Mouse (Mus musculus) olfactory bulb, adult 2 months (tissue): ENCODE data around the gene Acrbp. TPM values are rescaled to one million over a fixed set of nuclear protein-coding genes. Genes with fewer than 3 reads are reported as not detected.
A peak's percentile ranks its signal among the peaks of the same experiment; 100 is the strongest.

Experiments
- H3K27ac ChIP-seq: fragments of 200-500 bp; 2 replicates; pipeline ENCODE4 v1.5.1; 2012; ENCODE audit warnings: low read depth, low read length; ENCODE audit not compliant: insufficient read depth
- H3K4me1 ChIP-seq: fragments of 200-500 bp; 2 replicates; pipeline ENCODE4 v1.6.1; 2012; ENCODE audit warnings: low read length; ENCODE audit not compliant: control insufficient read depth, insufficient read depth
- H3K4me3 ChIP-seq: fragments of 200-500 bp; 2 replicates; pipeline ENCODE4 v1.5.1; 2012; ENCODE audit warnings: mild to moderate bottlenecking, low read depth, low read length, moderate library complexity; ENCODE audit not compliant: insufficient read depth
- CTCF ChIP-seq: fragments of 200-500 bp; IDR thresholded peaks from 2 replicates; pipeline ENCODE4 v1.5.1; 2012; ENCODE audit warnings: low read depth, mild to moderate bottlenecking, low read length, moderate library complexity; ENCODE audit not compliant: insufficient read depth
- POLR2A ChIP-seq: fragments of 200-500 bp; IDR thresholded peaks from 2 replicates; pipeline ENCODE4 v1.6.1; 2012; ENCODE audit warnings: mild to moderate bottlenecking, low read depth, low read length, moderate library complexity; ENCODE audit not compliant: insufficient read depth
- WGBS: fragments of 180-500 bp; shearing (Covaris S2); methylation state at CpG from one replicate; pipeline ENCODE4 v1.1.7; 2018; 5-methylcytosine and 5-hydroxymethylcytosine counted together
- polyA plus RNA-seq: library from polyadenylated mRNA; stranded (reverse); fragments of >200 nt; gene quantifications from 2 replicates; pipeline ENCODE4 v1.2.4, GENCODE M21; 2012; ENCODE audit warnings: low replicate concordance; ENCODE audit not compliant: missing spikeins, insufficient read depth, insufficient read length

Acrbp gene
- polyA plus RNA-seq, 1 experiment = not detected

GRCm38 (mm10) chr6:125095391-125096278 lies 46.1 kb downstream of the Acrbp start, which contains the start of gene Chd4:
Chd4 (plus strand) TSS chr6:125095981.
- peak within 1 kb of the TSS; percentile 97 for H3K27ac ChIP-seq

GRCm38 (mm10) chr6:125096279-125096596 lies 46.7 kb downstream of the Acrbp start:
- H3K4me1 ChIP-seq = peaks cover 31% of the 10 kb centered on the region
- 1% methylated on average over 30 of the region's 32 CpGs for WGBS
- TF ChIP-seq POLR2A = no peak
- no peak for TF ChIP-seq CTCF

More at GRCm38 (mm10) chr6:125095391-125096278, 46.1 kb downstream of the Acrbp start, which contains the start of gene Chd4:
- Histone ChIP-seq H3K4me3 (peak within 1 kb of the TSS; percentile 98), H3K4me1 (peaks cover 30% of the 10 kb centered on the region)
- WGBS = under 1% methylated on average over 44 of the region's 45 CpGs
- no peak for TF ChIP-seq CTCF
- TF ChIP-seq POLR2A = peak; percentile 89

GRCm38 (mm10) chr6:125096597-125097345 lies 47.3 kb downstream of the Acrbp start:
- H3K4me1 ChIP-seq = peaks cover 27% of the 10 kb centered on the region
- TF ChIP-seq POLR2A (no peak), CTCF (no peak)
- WGBS = under 1% methylated on average over 44 of the region's 44 CpGs
- peak overlapping the region; percentile 98 for H3K4me3 ChIP-seq
- peak overlapping the region; percentile 60 for H3K27ac ChIP-seq

More at GRCm38 (mm10) chr6:125096279-125096596, 46.7 kb downstream of the Acrbp start:
- Histone ChIP-seq H3K4me3 (peak overlapping the region; percentile 98), H3K27ac (peak overlapping the region; percentile 97)

GRCm38 (mm10) chr6:125097346-125097689 lies 47.8 kb downstream of the Acrbp start:
- 0% methylated on average over 12 of the region's 12 CpGs for WGBS
- Histone ChIP-seq H3K27ac (peak overlapping the region; percentile 60), H3K4me1 (peaks cover 27% of the 10 kb centered on the region), H3K4me3 (peak overlapping the region; percentile 98)
- TF ChIP-seq CTCF (no peak), POLR2A (no peak)

DNA sequence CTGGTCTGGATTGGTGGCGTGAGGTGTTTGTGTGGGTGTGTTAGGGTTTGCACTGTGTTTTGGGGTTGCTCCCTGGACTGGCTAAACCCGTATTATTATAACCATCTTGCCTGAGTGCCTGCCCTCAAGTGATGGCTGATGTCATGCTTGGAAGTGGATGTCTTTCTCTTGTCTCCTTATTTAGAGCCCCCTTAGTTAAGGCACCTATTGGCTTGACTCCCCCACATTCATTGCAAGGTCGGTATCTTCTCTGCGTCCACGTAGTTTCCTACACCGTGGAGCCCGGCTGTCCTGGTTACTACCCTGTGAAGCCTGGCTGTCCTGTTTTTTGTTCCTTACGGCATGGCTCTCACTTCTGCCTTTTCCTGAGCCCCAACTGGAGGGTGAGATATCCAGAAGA lies 48.5 kb downstream of the Acrbp start:
- 11% methylated on average over 8 of the region's 8 CpGs for WGBS

GRCm38 (mm10) chr6:125098513-125098912 lies 49.0 kb downstream of the Acrbp start:
- Histone ChIP-seq H3K27ac (peak overlapping the region; percentile 12), H3K4me3 (peak overlapping the region; percentile 26)

More for the DNA sequence above, 48.5 kb downstream of the Acrbp start:
- Histone ChIP-seq H3K4me1 (peaks cover 27% of the 10 kb centered on the region), H3K4me3 (peak overlapping the region; percentile 98; the same call in 1 of the 2 replicates), H3K27ac (no peak overlapping the region)
- TF ChIP-seq CTCF = no peak
- TF ChIP-seq POLR2A = no peak

GRCm38 (mm10) chr6:125099421-125099971 lies 50.0 kb downstream of the Acrbp start:
- 13% methylated on average over 5 of the region's 5 CpGs for WGBS
- H3K4me1 ChIP-seq = peaks cover 27% of the 10 kb centered on the region
- H3K4me3 ChIP-seq = peak overlapping the region; percentile 11
- TF ChIP-seq CTCF (no peak), POLR2A (no peak)
- peak overlapping the region; percentile 73 for H3K27ac ChIP-seq

More at GRCm38 (mm10) chr6:125098513-125098912, 49.0 kb downstream of the Acrbp start:
- 11% methylated on average over 3 of the region's 3 CpGs for WGBS
- peaks cover 27% of the 10 kb centered on the region for H3K4me1 ChIP-seq
- TF ChIP-seq POLR2A = no peak
- TF ChIP-seq CTCF = no peak

DNA sequence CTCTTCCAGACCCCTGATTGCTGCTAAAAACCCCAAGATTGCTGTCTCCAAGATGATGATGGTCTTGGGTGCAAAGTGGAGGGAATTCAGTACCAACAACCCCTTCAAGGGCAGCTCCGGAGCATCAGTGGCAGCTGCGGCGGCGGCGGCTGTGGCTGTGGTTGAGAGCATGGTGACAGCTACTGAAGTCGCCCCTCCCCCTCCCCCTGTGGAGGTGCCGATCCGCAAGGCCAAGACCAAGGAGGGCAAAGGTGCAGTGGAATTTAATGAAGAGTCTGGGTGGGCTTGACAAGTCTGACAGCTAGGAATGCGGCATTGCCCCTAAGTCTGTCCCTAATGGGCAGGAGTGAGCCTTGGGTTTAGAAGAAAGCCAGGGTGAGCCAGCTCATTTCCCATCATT lies 52.0 kb downstream of the Acrbp start:
- WGBS = 82% methylated on average over 9 of the region's 9 CpGs
- no peak overlapping the region for H3K4me3 ChIP-seq
- TF ChIP-seq POLR2A = no peak
- no peak for TF ChIP-seq CTCF
- no peak overlapping the region for H3K27ac ChIP-seq
- H3K4me1 ChIP-seq = peaks cover 24% of the 10 kb centered on the region
